Mouse (Mus musculus) stomach, embryonic 16.5 days (tissue): ENCODE data around the gene Nr1d2. TPM values are rescaled to one million over a fixed set of nuclear protein-coding genes. Genes with fewer than 3 reads are reported as not detected.

Experiments
- microRNA-seq: library from miRNA; unstranded; fragments of <30 nt; microRNA quantifications from one replicate; pipeline ENCODE4, GENCODE M21; 2016
- polyA plus RNA-seq: library from polyadenylated mRNA; unstranded; fragments of >200 nt; fragmentation: Nextera tagmentation; extraction: Ambion mirVana; gene quantifications from 2 replicates; pipeline ENCODE4 v1.2.1, GENCODE M21; 2015

Nr1d2 gene
- polyA plus RNA-seq, 1 experiment from 2014 or later = 7.3 TPM

Small RNA genes lying within 50 kb of the gene (microRNA-seq; reads per million reads assigned to microRNA genes)
- not detected for gene Gm44469

Other genes starting within 250 kb of the Nr1d2 start
- 16.7 and 19.5 TPM in 2 replicates for gene Nkiras1, start 32.0 kb upstream of the Nr1d2 start, polyA plus RNA-seq
- 302 and 417 TPM in 2 replicates for gene Rpl15, start 32.3 kb upstream of the Nr1d2 start, polyA plus RNA-seq
- gene Ube2e1, start 92.7 kb upstream of the Nr1d2 start, polyA plus RNA-seq = 125 and 132 TPM in 2 replicates